Mouse (Mus musculus): ENCODE data around the gene Mta3. TPM values are rescaled to one million over a fixed set of nuclear protein-coding genes. Genes with fewer than 3 reads are reported as not detected.

The Mta3 gene
- polyA plus RNA-seq, 1 experiment, result 34.2 TPM

- WGBS, result 89% methylated on average over 11 of the region's 11 CpGs
- DNase-seq (ENCODE audit: low read depth, low spot score), result no peak
These were observed 93.6 kb downstream of the Mta3 start for GRCm38 (mm10) chr17:83799506-83800050.

DNA sequence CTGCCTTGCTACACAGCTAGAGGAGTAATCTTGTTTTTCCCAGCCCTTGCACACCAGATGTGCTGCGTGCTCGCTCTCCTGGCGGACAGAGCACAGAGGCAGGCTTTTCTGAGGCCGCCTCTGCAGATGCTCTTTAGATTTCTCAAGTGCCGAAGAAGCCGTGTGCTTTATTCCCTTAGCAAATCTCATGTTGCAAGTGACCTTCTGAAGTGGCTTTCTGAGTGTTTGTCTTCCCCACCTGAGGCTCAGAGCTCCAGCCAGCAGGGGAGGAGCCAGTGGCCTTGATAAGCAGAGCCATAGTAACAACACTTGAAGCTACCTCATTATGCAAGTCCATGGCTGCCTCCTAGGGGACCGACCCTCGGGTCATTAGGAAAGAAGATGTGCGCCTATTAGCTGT is 98.0 kb downstream of the Mta3 start:
- WGBS, result 84% methylated on average over 9 of the region's 9 CpGs
- no peak for DNase-seq (ENCODE audit: low read depth, low spot score)

GRCm38 (mm10) chr17:83805078-83805477 is 99.1 kb downstream of the Mta3 start:
- 90% methylated on average over 9 of the region's 9 CpGs for WGBS
- DNase-seq (ENCODE audit: low read depth, low spot score), result no peak

- no peak for DNase-seq (ENCODE audit: low read depth, low spot score)
- WGBS, result 74% methylated on average over 7 of the region's 7 CpGs
These were observed 101.4 kb downstream of the Mta3 start for GRCm38 (mm10) chr17:83807345-83807744.

- DNase-seq (ENCODE audit: low read depth, low spot score), result peak; percentile 56
These were observed 101.9 kb downstream of the Mta3 start for GRCm38 (mm10) chr17:83807778-83808398.

DNA sequence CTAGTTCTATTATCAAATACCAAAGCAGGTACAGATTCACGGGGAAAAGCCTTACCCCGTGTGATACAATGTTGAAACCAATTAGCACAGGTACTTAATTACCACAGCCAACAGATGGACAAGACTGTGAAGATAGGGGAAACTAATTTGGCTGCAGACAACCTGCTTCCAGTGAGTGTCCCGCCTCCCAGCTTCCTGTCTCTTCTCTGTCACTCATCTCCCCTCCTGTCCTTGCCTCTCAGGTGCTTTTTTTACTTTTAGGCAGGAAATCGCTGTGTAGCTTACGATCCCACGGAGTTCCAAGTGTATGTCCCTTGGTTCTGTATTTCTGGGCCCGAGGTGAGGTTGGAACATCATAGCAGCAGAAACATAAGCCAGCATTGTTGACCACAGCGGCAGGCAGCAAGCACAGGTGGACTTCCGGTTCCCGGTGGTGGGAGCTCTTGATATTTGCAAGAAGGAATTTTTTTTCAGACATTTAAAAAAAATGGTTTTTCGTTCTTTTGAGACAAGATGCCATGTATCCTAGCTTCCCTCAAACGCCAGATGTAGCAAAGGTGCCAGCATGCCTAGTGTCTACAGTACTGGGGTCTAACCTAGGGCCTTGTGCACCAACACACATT is 102.6 kb downstream of the Mta3 start:
- DNase-seq (ENCODE audit: low read depth, low spot score), result no peak
- 94% methylated on average over 12 of the region's 12 CpGs for WGBS

More at GRCm38 (mm10) chr17:83807778-83808398, 101.9 kb downstream of the Mta3 start:
- 79% methylated on average over 11 of the region's 11 CpGs for WGBS

DNA sequence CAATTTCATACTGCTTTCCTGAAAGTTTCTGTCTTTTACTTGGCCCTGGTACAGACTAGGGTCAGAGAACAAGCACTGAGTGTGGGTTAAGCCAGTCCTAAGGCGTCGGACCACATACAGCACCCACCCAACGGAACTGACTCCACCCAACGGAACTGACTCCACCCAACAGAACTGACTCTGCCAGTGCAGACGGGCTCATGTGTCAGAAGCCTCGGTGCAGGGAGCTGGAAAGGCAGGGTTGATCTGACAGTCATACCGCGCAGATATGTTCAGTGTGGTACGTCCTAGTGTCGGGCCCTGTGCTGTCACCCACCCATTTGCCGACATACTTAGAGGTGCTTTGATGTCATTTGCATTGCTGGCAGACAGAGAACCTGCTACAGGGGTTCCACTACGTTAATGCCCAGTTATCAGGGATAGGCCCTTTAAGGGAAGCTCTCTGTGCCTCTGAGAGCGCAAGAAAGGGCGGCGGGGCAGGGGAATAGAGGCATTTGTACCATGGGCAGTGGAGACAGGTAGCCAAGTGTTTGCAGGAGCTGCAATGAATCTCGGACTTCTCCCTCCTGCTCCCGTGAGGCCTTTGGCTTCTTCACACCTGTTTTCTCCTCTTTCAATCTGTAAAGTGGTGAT is 103.3 kb downstream of the Mta3 start:
- WGBS, result 89% methylated on average over 17 of the region's 17 CpGs
- no peak for DNase-seq (ENCODE audit: low read depth, low spot score)

DNA sequence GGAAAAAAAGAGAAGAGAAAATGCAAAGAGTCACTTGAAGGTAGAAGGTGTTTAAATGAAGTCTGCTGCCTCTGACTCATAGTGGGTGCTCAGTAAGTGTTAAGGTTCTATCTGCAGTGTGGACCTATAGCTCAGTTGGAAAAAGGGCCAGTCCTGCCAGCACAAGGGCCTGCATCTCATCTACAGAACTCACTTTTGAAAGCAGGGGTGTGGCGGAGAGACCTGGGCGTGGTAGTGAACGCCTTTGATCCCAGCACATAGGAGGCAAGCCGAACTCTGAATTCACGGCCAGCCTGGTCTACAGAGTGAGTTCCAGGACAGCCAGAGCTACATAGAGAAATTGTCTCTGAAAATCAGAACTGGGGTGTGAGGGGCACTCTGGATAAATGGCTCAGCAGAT is 104.3 kb downstream of the Mta3 start:
- no peak for DNase-seq (ENCODE audit: low read depth, low spot score)
- 58% methylated on average over 5 of the region's 5 CpGs for WGBS

- DNase-seq (ENCODE audit: low read depth, low spot score), result no peak
- WGBS, result 93% methylated on average over 17 of the region's 17 CpGs
These were observed 106.4 kb downstream of the Mta3 start for GRCm38 (mm10) chr17:83812200-83812944.

DNA sequence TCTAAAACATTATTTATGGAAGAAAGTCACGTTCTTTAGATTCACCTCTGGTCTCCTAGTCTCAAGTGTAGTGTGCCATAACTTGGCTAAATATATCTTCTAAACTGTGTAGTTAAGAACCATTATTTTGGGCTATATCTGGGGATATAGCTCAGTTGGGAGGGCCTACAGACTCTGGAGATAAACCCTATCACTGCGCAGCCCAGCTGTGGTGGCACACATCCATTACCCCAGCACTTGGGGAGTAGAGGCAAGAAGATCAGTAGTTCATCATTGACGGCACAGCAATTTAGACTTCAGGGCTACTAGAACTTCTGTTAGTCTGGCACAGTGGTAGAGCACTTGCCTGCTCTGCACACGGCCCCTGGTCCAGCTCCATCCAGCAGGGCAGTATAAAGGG is 107.1 kb downstream of the Mta3 start:
- DNase-seq (ENCODE audit: low read depth, low spot score), result no peak
- 93% methylated on average over 4 of the region's 4 CpGs for WGBS

GRCm38 (mm10) chr17:83816996-83817395 is 111.0 kb downstream of the Mta3 start:
- no peak for DNase-seq (ENCODE audit: low read depth, low spot score)
- 64% methylated on average over 7 of the region's 7 CpGs for WGBS

GRCm38 (mm10) chr17:83819503-83819902 is 113.5 kb downstream of the Mta3 start:
- 48% methylated on average over 8 of the region's 8 CpGs for WGBS

DNA sequence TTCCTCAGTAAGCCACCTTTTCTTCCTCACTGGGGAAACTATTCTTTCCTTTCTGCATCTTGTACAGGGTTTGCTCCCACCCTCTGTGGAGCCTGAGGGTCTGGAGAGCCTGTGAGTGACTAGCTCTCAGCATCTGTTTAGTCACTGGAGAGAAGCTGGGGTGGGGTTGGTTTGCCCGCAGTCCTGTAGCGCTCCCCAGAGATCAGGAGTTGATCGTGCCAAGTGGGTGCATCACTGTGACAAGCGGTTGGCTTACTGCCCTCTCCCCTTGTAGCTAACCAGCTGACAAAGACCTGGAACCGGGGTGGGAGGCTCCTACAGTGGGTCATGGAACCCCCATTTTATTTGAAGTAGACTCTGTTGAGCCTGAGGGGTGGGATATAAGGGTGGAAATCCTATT is 114.7 kb downstream of the Mta3 start:
- no peak for DNase-seq (ENCODE audit: low read depth, low spot score)
- 86% methylated on average over 5 of the region's 5 CpGs for WGBS

More at GRCm38 (mm10) chr17:83819503-83819902, 113.5 kb downstream of the Mta3 start:
- DNase-seq (ENCODE audit: low read depth, low spot score), result no peak

DNA sequence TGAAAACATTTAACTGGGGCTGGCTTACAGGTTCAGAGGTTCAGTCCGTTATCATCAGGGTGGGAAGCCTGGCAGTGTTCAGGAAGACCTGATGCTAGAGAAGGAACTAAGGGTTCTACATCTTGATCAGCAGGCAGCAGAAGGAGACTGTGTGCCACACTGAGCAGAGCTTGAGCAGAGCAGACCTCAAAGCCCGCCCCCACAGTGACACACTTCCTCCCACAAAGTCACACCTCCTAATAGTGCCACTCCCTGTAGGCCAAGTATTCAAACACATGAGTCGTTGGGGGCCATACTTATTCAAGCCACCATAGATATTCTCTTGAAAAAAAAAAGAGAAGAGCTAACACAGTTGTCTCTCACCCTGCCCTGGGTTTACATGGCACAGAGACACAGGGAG is 115.9 kb downstream of the Mta3 start:
- DNase-seq (ENCODE audit: low read depth, low spot score), result no peak
- WGBS, result 79% methylated on average over 3 of the region's 3 CpGs

DNA sequence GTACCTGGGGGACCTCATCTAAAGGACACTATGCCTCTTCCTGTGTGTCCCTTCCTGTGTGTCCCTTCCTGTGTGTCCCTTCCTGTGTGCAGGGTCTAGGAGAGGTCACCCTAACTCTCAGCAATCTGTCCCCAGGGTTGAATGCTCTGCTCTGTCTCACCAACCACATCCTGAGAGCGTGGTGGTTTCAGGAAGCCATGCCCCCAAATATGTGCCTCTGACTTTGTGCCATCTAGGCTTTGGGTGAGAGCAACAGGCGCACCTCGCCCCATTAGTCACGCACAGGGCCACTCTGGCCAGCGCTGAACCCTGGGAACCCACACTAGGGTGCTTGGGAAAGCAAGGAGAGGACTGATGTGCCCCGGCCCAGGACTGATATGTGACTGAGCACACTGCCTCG is 117.9 kb downstream of the Mta3 start:
- 80% methylated on average over 7 of the region's 7 CpGs for WGBS
- DNase-seq (ENCODE audit: low read depth, low spot score), result no peak

DNA sequence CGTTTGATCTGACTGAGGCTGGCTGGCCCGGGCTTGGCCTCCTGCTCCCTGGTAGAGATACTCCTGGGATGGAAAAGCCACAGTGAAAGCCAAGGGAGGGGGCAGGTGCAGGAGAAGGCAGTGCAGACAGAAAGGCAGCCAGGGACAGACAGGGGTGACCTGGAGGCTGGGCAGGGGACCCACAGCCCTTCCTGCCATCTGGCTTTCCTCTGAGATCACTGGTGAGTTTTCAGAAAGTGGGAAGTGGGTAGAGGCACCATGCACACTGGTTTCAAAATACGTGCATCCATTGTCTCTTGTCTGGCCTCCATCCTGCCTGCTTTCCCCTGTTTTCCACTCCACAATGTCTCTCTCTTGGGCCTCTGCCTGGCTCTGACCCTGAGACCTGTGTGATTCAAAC is 123.4 kb downstream of the Mta3 start:
- no peak for DNase-seq (ENCODE audit: low read depth, low spot score)
- 74% methylated on average over 3 of the region's 3 CpGs for WGBS

DNA sequence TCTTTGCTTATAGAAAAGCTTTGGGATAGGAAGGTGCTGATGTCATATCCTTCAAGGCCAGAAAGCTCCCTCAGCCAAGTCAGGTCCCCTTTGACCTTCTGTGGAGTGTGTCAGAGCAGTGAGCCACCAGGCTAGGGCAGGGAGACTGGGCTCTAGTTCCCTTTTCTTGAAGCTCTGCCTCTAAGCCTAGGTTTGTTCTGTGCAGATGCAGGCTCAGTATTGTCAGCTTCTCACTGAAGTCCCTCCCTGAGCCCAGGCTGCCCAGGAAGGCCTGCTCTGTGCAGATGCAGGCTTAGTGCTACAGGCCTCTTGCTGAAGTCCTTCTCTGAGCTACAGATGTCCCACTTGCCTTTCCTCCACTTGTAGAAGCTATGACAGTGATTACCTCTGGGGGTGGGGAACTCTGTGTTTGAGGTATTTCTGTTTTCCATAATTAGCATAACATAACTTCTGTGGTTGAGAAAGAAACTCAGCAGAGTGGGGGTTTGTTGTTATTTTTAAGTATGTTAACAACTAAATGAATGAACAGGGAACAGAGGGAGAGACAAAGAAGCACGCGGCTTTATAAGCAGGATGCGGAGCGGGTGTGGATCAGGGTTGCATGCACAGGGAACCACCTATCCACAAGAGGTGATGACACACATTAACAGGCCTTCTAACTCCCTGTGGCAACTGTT is 124.8 kb downstream of the Mta3 start:
- 91% methylated on average over 4 of the region's 4 CpGs for WGBS
- DNase-seq (ENCODE audit: low read depth, low spot score), result no peak

GRCm38 (mm10) chr17:83834120-83834519 is 128.2 kb downstream of the Mta3 start:
- WGBS, result 41% methylated on average over 4 of the region's 4 CpGs
- DNase-seq (ENCODE audit: low read depth, low spot score), result no peak

GRCm38 (mm10) chr17:83836048-83836447 is 130.1 kb downstream of the Mta3 start:
- WGBS, result 85% methylated on average over 3 of the region's 3 CpGs
- DNase-seq (ENCODE audit: low read depth, low spot score), result no peak
